Mouse (Mus musculus): ENCODE measurements around the gene Gm21750. TPM values are rescaled to one million over a fixed set of nuclear protein-coding genes. Genes with fewer than 3 reads are reported as not detected.

Gm21750 gene
- not detected in 2 replicates for polyA plus RNA-seq (2012; ENCODE audit: low replicate concordance)

DNA sequence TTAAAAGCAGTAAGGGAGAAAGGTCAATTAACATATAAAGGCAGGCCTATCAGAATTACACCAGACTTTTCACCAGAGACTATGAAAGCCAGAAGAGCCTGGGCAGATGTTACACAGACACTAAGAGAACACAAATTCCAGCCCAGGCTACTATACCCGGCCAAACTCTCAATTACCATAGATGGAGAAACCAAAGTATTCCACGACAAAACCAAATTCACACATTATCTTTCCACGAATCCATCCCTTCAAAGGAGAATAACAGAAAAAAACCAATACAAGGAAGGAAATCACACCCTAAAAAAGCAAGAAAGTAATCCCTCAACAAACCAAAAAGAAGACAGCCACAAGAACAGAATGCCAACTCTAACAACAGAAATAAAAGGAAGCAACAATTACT, at the start of gene Gm21750:
Gene Gm21750, plus strand, starts transcription at position 301 of the 400 bp plus-strand sequence.

Other genes starting within 250 kb of the Gm21750 start
- 2.9 and 4.6 TPM in 2 replicates for gene Med4, start 151.2 kb upstream of the Gm21750 start, polyA plus RNA-seq (2012; ENCODE audit: low replicate concordance)
- gene Sucla2, start 135.9 kb upstream of the Gm21750 start, polyA plus RNA-seq (2012; ENCODE audit: low replicate concordance) = 12.7 and 27.8 TPM in 2 replicates
- gene Nudt15, start 113.0 kb upstream of the Gm21750 start, polyA plus RNA-seq (2012; ENCODE audit: low replicate concordance) = 0.05 and 1.3 TPM in 2 replicates